Mouse (Mus musculus): ENCODE measurements at regions not wholly inside any gene's neighbourhood (a gene's known extent, or its start where the extent isn't known, plus 50 kb on each side); places are given as distances from the start of the nearest gene placed in this dataset.
A peak's percentile ranks its signal among the peaks of the same experiment; 100 is the strongest.

GRCm38 (mm10) chrX:97923956-97924355, 224.6 kb upstream of the Ar start:
- peak; percentile 17 for DNase-seq (ENCODE audit: low spot score)

- DNase-seq (ENCODE audit: low spot score) = no peak
Observed at GRCm38 (mm10) chrX:97924361-97924760, 224.2 kb upstream of the Ar start.

- no peak for DNase-seq (ENCODE audit: low spot score)
Observed at GRCm38 (mm10) chrX:97925811-97926210, 222.8 kb upstream of the Ar start.
